Mouse (Mus musculus) Muller cell, postnatal 12 days (primary cell): ENCODE measurements around the gene Fam213b.

Source experiments
- DNase-seq: peaks from one replicate; pipeline ENCODE4 v3.0.0-alpha.2; 2015; ENCODE audit errors: inconsistent ontology term

Fam213b gene

GRCm38 (mm10) chr4:154922931-154923330, 24.0 kb upstream of the Fam213b start:
- DNase-seq: no peak

- no peak for DNase-seq
Measured at GRCm38 (mm10) chr4:154922291-154922690, 23.4 kb upstream of the Fam213b start.

DNA sequence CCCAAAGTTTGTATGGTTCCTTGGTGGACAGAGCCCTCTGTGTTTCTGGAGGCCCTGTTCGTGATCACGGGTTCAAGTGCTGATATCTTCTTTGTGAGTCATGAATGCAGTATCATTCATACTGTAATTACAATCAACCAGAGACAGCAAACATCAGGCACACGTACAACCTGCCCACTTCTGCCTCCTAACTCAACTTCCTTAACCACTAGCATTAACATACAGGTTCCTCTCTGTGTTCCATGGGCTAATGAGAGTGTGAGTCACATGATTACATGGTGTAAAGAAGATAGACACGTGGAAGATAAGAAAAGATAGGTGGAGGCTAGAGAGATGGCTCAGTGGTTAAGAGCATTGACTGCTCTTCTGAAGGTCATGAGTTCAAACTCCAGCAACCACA, 17.7 kb upstream of the Fam213b start:
- DNase-seq: no peak

DNA sequence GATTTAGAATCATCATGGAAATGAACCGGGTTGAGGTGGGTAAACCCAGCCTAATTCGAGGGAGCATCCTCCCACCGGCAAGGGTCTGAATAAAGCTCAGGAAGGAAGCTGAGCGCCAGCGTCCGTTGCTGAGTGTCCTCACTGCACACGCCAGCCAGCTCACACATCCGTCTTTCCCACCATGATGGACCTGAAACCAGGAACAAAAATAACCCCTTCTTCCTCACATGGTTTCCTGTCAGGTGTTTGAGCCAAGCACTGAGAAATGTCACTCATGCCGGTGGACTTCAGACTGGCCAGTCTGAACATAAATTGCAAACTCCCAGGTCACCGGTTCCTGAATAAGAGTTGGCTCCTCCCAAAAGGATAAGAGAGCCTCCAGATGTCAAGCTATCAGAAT, 16.4 kb upstream of the Fam213b start:
- DNase-seq: no peak

DNA sequence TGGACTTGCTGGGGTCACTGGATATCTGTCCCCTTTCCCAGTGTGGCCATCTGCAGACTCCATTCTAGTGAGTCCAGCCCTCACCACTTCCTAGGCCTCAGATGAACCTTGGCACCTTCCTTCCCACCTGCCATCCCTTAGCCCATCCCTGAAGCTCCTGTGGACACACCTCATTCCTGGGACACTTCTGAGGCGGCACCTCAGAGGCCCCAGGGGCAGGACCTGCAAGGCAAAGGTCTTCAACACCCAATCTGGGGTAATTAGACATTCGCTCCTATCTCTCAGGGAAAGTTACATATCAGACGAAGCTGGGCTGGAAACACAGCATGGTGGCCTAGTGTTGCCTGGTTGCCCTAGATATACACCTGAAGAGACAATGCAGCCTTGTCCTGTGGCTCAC, 15.8 kb upstream of the Fam213b start:
- no peak for DNase-seq

- no peak for DNase-seq
Measured at GRCm38 (mm10) chr4:154914252-154914651, 15.3 kb upstream of the Fam213b start.

GRCm38 (mm10) chr4:154913845-154914244, 14.9 kb upstream of the Fam213b start:
- no peak for DNase-seq

DNA sequence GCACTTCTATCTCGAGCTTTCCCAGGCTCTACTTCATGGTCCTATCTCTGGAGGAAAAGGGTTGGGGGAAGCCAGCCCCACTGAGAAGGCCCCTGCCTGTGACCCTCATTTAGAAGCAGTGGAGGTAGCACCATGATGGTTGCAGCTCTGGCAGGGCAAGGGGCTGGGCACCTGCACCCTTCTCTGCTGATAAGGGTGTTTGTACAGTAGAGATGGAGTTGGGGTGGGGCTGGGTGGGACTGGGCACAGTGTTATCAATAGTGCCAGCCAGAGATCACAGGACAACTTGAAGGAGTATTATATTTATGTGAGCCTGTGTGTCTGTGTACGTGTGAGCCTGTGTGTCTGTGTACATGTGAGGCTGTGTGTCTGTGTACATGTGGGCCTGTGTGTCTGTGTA, 12.7 kb upstream of the Fam213b start:
- no peak for DNase-seq

- peak; percentile 71 for DNase-seq
Measured at GRCm38 (mm10) chr4:154910606-154911522, 11.9 kb upstream of the Fam213b start.

DNA sequence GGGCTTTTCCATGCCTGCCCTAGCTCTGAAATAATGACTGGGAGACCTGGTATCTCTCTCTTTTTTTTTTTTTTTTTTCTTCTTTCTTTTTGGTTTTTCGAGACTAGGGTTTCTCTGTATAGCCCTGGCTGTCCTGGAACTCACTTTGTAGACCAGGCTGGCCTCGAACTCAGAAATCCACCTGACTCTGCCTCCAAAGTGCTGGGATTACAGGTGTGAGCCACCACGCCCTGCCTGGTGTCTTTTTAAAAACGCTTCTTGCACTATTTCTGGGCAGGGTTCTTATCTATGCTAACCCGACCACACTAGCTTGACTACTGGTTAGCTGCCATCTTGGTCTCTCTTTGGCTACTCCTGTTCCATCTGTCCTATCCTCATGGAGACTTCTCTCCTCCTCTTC, 9.6 kb upstream of the Fam213b start:
- no peak for DNase-seq

- peak; percentile 52 for DNase-seq
Measured at GRCm38 (mm10) chr4:154907833-154908232, 8.9 kb upstream of the Fam213b start.

- DNase-seq: peak; percentile 72
Measured at GRCm38 (mm10) chr4:154904185-154905071, 5.5 kb upstream of the Fam213b start.

GRCm38 (mm10) chr4:154902371-154902770, 3.4 kb upstream of the Fam213b start:
- DNase-seq: no peak

DNA sequence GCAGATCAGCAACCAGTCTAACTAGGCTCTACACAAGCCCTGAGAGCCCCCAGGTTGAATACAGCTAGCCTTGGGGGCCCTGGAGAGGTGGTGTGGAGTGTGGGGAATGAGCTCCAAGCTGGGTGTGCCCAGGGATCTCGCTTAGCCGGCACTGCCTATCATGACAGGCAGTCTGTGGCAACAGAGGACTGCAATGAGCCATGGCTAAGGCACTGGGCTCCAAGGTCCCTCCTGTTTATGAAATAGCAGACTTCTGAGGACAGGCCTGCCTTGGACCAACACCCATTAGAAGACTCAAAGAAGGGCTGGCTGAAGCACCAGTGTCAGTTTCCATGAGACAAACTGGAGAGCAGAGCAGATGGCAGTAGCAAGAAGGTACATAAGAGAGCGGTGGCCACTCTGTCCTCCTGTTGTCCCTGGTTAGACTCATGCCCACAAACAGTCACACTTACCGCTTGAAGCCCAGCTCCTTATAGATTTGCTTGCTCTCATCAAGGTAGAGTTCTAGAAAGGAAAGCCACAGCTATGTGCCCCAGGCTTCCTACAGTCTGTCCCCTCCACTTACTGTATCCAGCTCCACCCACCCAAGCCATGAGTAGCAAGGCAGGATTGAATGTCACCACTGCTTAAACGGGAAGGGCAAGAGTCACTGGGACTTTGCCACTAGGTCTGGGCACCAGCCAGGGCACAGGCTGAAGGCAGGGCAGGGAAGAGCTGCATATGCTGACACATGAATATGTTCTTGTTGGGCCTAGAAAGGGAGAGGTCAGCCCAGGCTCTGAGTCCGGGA, 1.1 kb downstream of the Fam213b start:
- no peak for DNase-seq

GRCm38 (mm10) chr4:154895549-154895948, 3.4 kb downstream of the Fam213b start:
- no peak for DNase-seq

- DNase-seq: no peak
Measured at GRCm38 (mm10) chr4:154890887-154891286, 8.0 kb downstream of the Fam213b start.

DNA sequence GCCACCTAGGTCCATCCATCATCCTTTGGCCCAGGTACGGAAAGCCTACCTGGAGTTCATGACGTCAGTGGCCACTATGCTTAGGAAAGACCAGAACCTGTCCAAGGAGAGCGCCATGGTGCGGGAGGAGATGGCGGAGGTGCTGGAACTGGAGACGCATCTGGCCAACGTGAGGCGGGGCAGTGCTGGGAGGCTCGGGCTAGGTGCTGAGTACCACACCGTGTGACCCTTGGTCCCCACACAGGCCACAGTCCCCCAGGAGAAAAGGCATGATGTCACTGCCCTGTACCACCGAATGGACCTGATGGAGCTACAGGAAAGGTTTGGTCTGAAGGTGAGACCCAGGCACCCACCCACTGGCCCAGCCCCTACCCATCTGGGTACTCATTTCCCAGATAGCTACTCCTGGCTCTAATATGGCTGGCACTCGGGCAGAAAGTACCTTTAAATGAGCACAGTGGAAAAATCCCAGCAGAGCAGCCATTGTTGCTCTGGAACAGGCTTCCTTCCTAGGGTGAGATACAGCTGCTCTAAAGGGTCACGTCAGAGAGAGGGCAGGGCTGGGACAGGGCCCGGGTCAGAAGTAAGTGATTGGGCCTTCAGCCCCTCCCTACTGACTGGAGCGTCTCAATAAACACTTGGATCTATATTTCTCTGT, 11.2 kb downstream of the Fam213b start:
- no peak for DNase-seq

DNA sequence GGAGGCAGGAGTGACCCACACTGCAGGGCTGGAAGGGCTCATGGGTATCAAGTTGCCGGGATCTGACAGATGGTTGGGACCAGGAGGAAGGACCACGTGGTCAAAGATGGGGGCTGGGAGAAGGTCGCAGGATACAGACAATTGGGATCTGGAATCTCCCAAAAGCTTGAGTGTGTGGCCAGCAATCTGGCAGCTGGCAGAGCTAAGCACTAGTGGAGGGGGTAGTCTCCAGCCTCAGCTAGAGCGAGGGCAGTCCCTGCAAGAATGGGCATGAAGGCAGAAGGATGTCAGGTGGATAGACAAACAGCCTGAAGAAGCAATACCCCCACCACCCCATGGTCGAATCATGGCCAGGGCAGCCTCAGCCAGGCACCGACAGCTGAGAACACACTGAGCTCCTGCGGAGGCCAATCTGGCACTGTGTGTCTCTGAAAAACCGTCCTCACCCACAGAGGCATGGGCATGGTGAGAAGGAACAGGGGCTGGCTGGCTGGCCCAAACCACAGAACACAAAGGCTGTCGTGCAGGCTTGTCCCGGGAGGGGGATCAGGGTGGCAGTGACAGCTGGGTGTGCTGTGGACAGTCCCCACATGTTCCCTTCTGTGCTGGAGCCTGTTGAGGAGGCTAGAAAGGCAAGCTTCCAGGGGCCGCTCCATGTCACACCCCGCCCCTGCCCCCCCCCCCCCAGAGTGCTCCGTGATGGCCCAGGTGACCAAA, 11.9 kb downstream of the Fam213b start:
- DNase-seq: no peak

DNA sequence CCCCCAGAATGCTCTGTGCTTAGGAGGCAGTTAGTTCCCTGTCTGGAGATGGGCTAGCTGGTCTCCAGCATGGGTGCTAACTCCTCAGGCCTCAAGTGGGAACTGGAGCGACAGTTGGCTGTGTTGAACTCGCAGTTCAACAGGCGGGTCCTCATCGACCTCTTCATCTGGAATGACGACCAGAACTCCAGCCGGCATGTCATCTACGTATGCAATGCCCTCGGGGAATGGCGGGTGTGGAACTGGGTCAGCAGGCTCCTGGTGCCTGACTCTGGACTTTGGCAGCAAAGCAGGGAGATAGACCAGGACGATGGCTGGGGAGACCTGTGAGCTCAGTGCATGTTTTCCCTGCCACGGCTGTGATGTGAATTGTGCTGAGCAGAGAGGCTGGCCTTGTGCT, 13.5 kb downstream of the Fam213b start:
- no peak for DNase-seq

GRCm38 (mm10) chr4:154882014-154882659, 16.8 kb downstream of the Fam213b start:
- no peak for DNase-seq
